14 mouse cellular contexts compared by ENCODE assay signal in genomic region chr12:26075638-26076254, GRCm38 (mm10).
DNase-seq lines count a peak whose midpoint lies in the region; ATAC-seq and TF ChIP-seq lines count a peak whose summit lies in the region.
"Had no signal": no experiment of that assay in that cellular context is flagged by ENCODE, and none has a peak within 500 bp of the region (broad histone marks: within the 10 kb centered on the region; RNA-seq: fewer than 3 reads in every experiment).

No protein-coding gene starts in this region.

- no peaks in the 10 kb centered on the region for H3K36me3 ChIP-seq in embryonic facial prominence, embryonic 14.5 days (ENCODE audit: control insufficient read depth, insufficient read depth, low read length)
- no peaks in the 10 kb centered on the region for H3K36me3 ChIP-seq in embryonic facial prominence, embryonic 10.5 days (replicated peaks)
- no peaks in the 10 kb centered on the region for H3K36me3 ChIP-seq in lung, embryonic 14.5 days (ENCODE audit: insufficient read depth)
- no peaks in the 10 kb centered on the region for H3K36me3 ChIP-seq in midbrain, embryonic 10.5 days
- H3K36me3 ChIP-seq in stomach, postnatal 0 days (ENCODE audit: control insufficient read depth, insufficient read depth, low read length), result no peaks in the 10 kb centered on the region
- H3K36me3 ChIP-seq: heart, embryonic 15.5 days had no signal

- no peaks in the 10 kb centered on the region for H3K9me3 ChIP-seq in embryonic facial prominence, embryonic 14.5 days (ENCODE audit: control insufficient read depth, low read length)
- no peaks in the 10 kb centered on the region for H3K9me3 ChIP-seq in embryonic facial prominence, embryonic 10.5 days
- H3K9me3 ChIP-seq in lung, embryonic 14.5 days (ENCODE audit: low read depth, low read length), result no peaks in the 10 kb centered on the region
- no peaks in the 10 kb centered on the region for H3K9me3 ChIP-seq in midbrain, embryonic 10.5 days (replicated peaks)
- no peaks in the 10 kb centered on the region for H3K9me3 ChIP-seq in stomach, postnatal 0 days (ENCODE audit: control insufficient read depth, low read length)
- H3K9me3 ChIP-seq: heart, embryonic 15.5 days had no signal

- DNase-seq in embryonic facial prominence, embryonic 14.5 days (ENCODE audit: low spot score), result peak; percentile 26
- no peak for DNase-seq in embryonic facial prominence, embryonic 10.5 days (ENCODE audit: low spot score)
- peak; percentile 39 for DNase-seq in lung, embryonic 14.5 days
- no peak for DNase-seq in lung, postnatal 36 days
- peak; percentile 18 for DNase-seq in midbrain, embryonic 10.5 days (ENCODE audit: low spot score)
- no peak for DNase-seq in stomach, postnatal 0 days (ENCODE audit: low spot score)
- no peak for DNase-seq in thymus, adult 18-20 months
- DNase-seq in kidney, postnatal 25 days, result no peak
- DNase-seq: adrenal gland, postnatal 36 days; kidney, adult 2 months; lung, postnatal 14 days had no signal

- H3K27me3 ChIP-seq in embryonic facial prominence, embryonic 14.5 days (replicated peaks; ENCODE audit: control insufficient read depth, insufficient read depth, low read length), result 0 out of 2 replicates have a peak, but pooled peaks cover 2% of the 10 kb centered on the region
- no peaks in the 10 kb centered on the region; the same call in 1 of the 2 replicates for H3K27me3 ChIP-seq in embryonic facial prominence, embryonic 10.5 days (replicated peaks; ENCODE audit: low read depth, poor library complexity, severe bottlenecking)
- no peaks in the 10 kb centered on the region for H3K27me3 ChIP-seq in lung, embryonic 14.5 days (ENCODE audit: insufficient read depth, low read length)
- H3K27me3 ChIP-seq in midbrain, embryonic 10.5 days (ENCODE audit: low read depth, poor library complexity, severe bottlenecking), result no peaks in the 10 kb centered on the region
- H3K27me3 ChIP-seq in stomach, postnatal 0 days (ENCODE audit: control insufficient read depth, insufficient read depth, low read length), result no peaks in the 10 kb centered on the region
- H3K27me3 ChIP-seq: heart, embryonic 15.5 days had no signal

- no peak; the same call in 1 of the 2 replicates for ATAC-seq in embryonic facial prominence, embryonic 14.5 days (ENCODE audit: low read depth)
- peak; percentile 62; the same call in 1 of the 2 replicates for ATAC-seq in lung, embryonic 14.5 days (ENCODE audit: insufficient read depth)
- ATAC-seq in stomach, postnatal 0 days (ENCODE audit: low FRiP score, low TSS enrichment), result no peak

- H3K27ac ChIP-seq in embryonic facial prominence, embryonic 14.5 days (replicated peaks; ENCODE audit: low read depth, low read length), result no peak overlapping the region
- no peak overlapping the region for H3K27ac ChIP-seq in embryonic facial prominence, embryonic 10.5 days (replicated peaks)
- H3K27ac ChIP-seq in lung, embryonic 14.5 days (ENCODE audit: low read depth), result no peak overlapping the region
- H3K27ac ChIP-seq in midbrain, embryonic 10.5 days (replicated peaks), result no peak overlapping the region; the same call in 1 of the 2 replicates
- H3K27ac ChIP-seq in stomach, postnatal 0 days (replicated peaks), result no peak overlapping the region
- H3K27ac ChIP-seq: heart, embryonic 15.5 days had no signal

- 36% methylated on average over 9 of the region's 9 CpGs for WGBS in embryonic facial prominence, embryonic 14.5 days
- 44% methylated on average over 9 of the region's 9 CpGs for WGBS in embryonic facial prominence, embryonic 10.5 days
- WGBS in lung, embryonic 14.5 days, result 25% methylated on average over 9 of the region's 9 CpGs
- 28% methylated on average over 9 of the region's 9 CpGs for WGBS in midbrain, embryonic 10.5 days
- WGBS in stomach, postnatal 0 days, result 27% methylated on average over 9 of the region's 9 CpGs

- TF ChIP-seq CTCF in lung, embryonic 14.5 days (IDR thresholded peaks at IDR 0.05; ENCODE audit: low read depth), result no peak
- 0 out of 2 replicates have a peak, but pooled peaks have one; percentile 14 for TF ChIP-seq CTCF in stomach, postnatal 0 days (IDR thresholded peaks at IDR 0.05; ENCODE audit: low read depth)

- no peak for TF ChIP-seq EP300 in stomach, postnatal 0 days (optimal IDR thresholded peaks at IDR 0.05)

- no peak overlapping the region for H3K4me2 ChIP-seq in embryonic facial prominence, embryonic 14.5 days (ENCODE audit: low read depth, low read length)
- no peak overlapping the region for H3K4me2 ChIP-seq in lung, embryonic 14.5 days
- H3K4me2 ChIP-seq in stomach, postnatal 0 days (replicated peaks; ENCODE audit: low read depth), result no peak overlapping the region
- H3K4me2 ChIP-seq: heart, embryonic 15.5 days; liver, embryonic 11.5 days had no signal

- no peak overlapping the region for H3K4me3 ChIP-seq in embryonic facial prominence, embryonic 14.5 days (ENCODE audit: low read depth, low read length)
- H3K4me3 ChIP-seq in embryonic facial prominence, embryonic 10.5 days, result no peak overlapping the region
- no peak overlapping the region for H3K4me3 ChIP-seq in lung, embryonic 14.5 days (ENCODE audit: low read depth, low read length)
- H3K4me3 ChIP-seq in midbrain, embryonic 10.5 days, result no peak overlapping the region
- H3K4me3 ChIP-seq in stomach, postnatal 0 days (ENCODE audit: low read depth, low read length), result no peak overlapping the region
- H3K4me3 ChIP-seq: heart, embryonic 15.5 days; myocyte had no signal

- H3K4me1 ChIP-seq in embryonic facial prominence, embryonic 14.5 days (ENCODE audit: control insufficient read depth, insufficient read depth, low read length), result no peaks in the 10 kb centered on the region
- H3K4me1 ChIP-seq in embryonic facial prominence, embryonic 10.5 days, result no peaks in the 10 kb centered on the region
- no peaks in the 10 kb centered on the region for H3K4me1 ChIP-seq in lung, embryonic 14.5 days (ENCODE audit: insufficient read depth)
- peaks cover 10% of the 10 kb centered on the region for H3K4me1 ChIP-seq in midbrain, embryonic 10.5 days
- H3K4me1 ChIP-seq in stomach, postnatal 0 days (replicated peaks; ENCODE audit: control insufficient read depth, insufficient read depth), result no peaks in the 10 kb centered on the region
- H3K4me1 ChIP-seq: heart, embryonic 15.5 days had no signal

- no peak overlapping the region for H3K9ac ChIP-seq in embryonic facial prominence, embryonic 14.5 days (ENCODE audit: low read depth, low read length)
- no peak overlapping the region for H3K9ac ChIP-seq in lung, embryonic 14.5 days
- no peak overlapping the region for H3K9ac ChIP-seq in stomach, postnatal 0 days (ENCODE audit: low read length)
- H3K9ac ChIP-seq: heart, embryonic 15.5 days had no signal

Comparison
In these comparisons a context has a peak if more than half of its experiments do, and no peak if none do; other contexts are left out.
1. DNase-seq: peak in embryonic facial prominence, embryonic 14.5 days (single experiment), lung, embryonic 14.5 days (single experiment) and midbrain, embryonic 10.5 days (single experiment); none in embryonic facial prominence, embryonic 10.5 days (single experiment), lung, postnatal 36 days (single experiment), stomach, postnatal 0 days (single experiment), thymus, adult 18-20 months (0 of 2) and kidney, postnatal 25 days (0 of 2).